Mouse (Mus musculus) lung, postnatal 10 days (tissue): ENCODE measurements around the gene Nt5dc2.

Experiments used
- DNase-seq: peaks from one replicate; pipeline ENCODE4 v3.0.0; 2021

Gene Nt5dc2

DNA sequence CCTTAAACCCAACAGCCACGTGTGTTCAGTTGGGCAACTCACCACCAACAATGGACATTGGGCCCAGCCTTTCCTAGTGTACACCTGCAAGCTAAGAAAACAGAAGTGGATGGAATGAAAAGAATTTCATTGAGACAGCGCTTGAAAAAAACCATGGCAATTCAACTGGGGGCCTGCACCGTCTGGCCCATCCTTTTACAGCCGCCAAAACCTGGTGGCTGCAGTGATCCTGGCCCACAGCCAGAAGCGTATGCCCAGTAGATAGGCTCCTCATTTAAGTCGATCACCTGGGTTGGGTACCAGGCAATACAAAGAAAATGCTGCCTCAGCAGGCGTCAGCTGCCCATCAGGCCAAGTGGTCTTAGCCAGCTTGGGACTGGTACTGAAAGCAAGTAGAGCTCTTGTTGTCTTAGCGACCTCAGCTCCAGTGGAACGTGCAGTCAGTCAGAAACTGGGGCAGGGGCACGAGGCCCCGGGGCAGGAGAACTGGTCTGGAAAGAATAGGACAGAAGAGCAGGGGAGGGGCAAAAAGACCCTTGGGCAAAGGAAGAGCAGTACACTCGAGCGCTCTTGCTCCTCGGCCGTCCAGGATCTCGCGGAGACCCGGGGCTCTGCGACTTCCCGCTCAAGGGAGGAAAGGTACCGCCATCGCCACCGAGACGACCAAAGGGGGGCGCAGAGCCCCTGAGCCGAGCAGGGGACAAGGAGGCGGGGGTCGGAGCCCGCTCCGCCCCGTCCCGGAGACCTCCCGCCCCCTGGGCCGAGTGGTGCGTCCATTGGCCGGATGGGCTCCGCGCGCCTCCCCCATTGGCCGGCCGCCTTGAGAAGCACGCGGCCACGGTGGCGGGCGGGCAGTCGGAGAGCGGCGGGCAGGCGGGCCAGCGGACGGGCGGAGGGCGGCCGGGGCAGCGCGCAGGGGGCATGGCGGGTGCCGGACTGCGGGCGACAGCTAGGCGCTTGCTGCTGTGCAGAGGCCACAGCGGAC lies at the start of gene Nt5dc2:
TSS of gene Nt5dc2 (plus strand) at position 818 of the 985 bp plus-strand sequence.
- peak; percentile 95 for DNase-seq

DNA sequence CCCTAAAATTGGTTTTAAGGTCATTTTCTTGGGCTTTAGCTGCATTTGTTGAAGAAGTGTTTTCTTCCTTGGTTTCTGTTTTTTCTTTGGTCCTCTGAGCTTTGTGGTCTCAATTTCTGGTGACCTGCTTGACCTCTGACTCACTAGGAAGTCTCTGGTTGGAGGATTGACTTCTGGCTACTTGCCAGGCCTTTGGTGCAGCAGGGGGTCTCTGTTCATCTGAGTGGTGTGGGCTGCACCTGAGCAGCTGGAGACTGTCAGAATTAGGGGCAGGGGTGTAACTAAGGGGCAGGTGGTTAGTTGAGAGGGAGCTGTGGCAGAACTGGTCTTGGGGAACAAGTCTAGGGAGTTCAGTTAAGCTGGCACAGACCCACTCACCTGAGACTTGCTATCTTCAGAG lies 49.7 kb upstream of the Nt5dc2 start:
- DNase-seq: no peak

GRCm38 (mm10) chr14:31087433-31087832 lies 43.4 kb upstream of the Nt5dc2 start:
- DNase-seq: peak; percentile 5

DNA sequence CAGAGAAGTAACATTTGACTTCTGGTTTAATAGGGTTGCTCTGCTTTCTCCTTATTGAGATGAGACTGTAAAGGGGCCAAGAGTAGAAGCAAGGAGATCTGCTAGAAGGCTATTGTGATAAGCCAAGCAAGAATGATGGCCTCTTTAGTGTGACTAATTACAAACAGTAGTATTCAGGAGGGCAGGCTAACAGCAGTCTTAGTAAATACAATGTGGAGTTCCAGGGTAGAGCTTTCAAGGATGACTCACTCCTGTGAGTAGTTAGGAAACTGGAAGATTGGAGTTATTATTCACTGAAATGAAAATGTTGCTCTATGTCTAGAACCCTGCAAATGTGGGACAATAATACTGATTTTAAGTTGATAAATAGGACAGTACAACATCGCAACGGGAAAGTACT lies 42.3 kb upstream of the Nt5dc2 start:
- DNase-seq: no peak

GRCm38 (mm10) chr14:31089918-31090317 lies 40.9 kb upstream of the Nt5dc2 start:
- no peak for DNase-seq

GRCm38 (mm10) chr14:31105156-31105555 lies 25.7 kb upstream of the Nt5dc2 start:
- DNase-seq: no peak

GRCm38 (mm10) chr14:31110613-31111012 lies 20.2 kb upstream of the Nt5dc2 start:
- no peak for DNase-seq

DNA sequence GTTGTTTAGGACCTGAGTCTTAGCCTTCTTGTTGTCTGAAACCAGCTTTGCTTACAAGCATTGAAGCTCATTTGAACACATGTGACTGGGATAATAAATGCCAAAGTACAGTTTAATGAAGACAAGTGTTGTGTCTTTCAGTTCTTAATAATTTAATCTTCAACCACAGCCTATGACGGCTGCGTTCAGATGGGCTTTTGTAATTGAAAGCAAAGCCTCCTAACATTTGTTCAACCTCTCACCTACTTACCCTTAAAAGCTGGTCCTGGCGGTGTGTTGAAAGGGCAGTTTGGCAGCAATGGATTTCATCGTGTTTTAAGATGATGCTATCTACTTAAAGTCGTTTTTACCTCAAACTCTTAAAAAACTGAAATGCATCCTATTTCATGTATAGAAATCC lies 18.7 kb upstream of the Nt5dc2 start:
- no peak for DNase-seq

DNA sequence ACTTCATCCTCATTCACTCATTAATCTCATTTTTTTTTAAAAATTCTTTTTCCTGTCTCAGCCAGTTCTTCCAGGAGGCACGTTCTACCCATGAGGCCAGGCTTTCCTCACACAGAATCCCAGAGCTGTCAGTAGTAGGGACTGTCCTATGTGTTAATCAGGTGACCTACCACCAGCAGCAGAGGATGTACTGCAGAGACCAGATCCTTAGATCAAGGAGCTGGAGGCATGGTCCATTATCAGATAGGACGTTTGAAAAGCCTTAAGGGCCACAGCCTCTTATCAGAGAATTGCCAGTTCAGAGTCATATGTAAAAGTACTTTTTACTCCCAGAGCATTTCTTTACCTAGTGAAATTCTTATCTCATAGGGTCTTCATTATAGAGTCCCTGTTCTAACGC lies 16.8 kb upstream of the Nt5dc2 start:
- DNase-seq: no peak

DNA sequence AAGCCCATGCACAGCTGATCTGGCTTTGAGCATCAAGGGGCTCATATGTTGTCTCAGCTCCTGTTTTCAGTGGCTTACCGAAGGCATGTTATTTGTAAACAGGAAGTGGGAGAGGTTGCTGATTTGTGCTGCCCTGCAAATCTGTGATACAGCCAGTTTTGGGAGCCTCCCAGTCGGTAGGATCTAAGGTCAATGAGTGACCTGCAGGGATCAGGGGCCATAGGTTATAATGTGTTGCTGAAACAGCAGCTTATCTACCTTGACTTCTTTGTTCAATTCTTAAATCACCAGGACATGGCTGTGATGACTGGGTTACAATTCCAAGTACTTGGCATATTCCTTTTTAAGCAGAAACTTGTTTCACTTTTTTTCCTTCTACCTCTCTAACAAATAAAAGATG lies 15.3 kb upstream of the Nt5dc2 start:
- DNase-seq: no peak

GRCm38 (mm10) chr14:31125106-31126075 lies 5.5 kb upstream of the Nt5dc2 start:
- DNase-seq: no peak

GRCm38 (mm10) chr14:31126826-31127225 lies 4.0 kb upstream of the Nt5dc2 start:
- DNase-seq: no peak

DNA sequence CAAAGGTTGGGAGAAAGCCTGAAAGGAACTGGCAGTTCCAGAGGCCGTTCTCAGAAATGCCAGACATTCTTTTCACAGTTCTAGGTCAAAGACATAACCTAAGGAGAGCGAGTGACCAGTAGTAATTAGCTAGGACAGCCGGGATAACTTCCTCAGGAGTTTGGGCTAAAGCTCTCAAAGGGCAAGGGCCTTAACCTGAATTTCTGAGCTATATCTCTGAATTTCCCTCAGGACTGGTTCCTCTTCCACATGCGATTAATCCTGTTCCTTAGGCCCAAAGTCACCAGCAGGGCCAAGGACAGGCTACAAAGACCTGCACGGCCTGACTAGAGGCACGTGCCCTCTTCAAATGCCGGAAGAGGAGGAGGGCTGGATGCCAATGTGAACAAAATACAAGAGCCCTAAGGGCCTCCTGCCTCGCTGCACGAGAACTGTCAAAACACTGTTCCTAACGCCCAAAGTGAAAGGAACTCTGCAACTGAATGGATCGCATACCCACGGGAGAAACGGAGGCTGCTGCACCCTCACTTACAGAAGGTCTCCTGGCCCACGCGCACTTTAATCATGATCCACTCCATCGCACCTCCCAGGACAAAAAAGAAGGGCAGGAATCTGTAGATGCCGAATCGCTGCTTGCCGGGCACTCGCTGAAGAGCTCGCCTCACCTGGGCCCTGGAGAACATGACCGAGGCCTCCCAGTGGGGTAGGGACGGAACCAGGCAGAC lies 2.6 kb upstream of the Nt5dc2 start:
- DNase-seq: peak; percentile 81

DNA sequence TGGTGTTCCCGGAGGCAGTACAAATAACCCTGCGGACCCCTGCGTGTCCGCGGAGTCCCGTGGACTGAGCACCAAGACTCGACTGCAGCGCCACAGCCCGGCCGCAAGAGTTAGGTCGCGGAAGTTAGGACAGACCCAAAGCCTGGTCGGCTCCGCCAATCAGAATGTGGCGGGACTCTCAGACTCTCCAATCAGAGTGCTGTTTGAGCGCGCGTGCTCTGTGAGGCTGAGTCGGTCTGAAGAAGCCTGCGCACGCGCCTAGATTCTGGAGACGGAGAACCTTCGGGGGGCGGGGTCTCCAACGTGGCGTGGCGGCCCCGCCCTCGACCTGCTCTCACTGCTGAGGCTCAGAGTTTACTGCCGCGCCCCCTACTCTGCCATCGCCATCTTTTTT lies 2.0 kb upstream of the Nt5dc2 start, which contains the start of gene Smim4:
TSS of gene Smim4 (minus strand) at position 131 of the 394 bp plus-strand sequence.
- peak; percentile 99 for DNase-seq

GRCm38 (mm10) chr14:31129326-31130235 lies 1.3 kb upstream of the Nt5dc2 start:
- no peak for DNase-seq

- DNase-seq: peak; percentile 37
Observed at GRCm38 (mm10) chr14:31131272-31131821, 494 bp downstream of the Nt5dc2 start.

DNA sequence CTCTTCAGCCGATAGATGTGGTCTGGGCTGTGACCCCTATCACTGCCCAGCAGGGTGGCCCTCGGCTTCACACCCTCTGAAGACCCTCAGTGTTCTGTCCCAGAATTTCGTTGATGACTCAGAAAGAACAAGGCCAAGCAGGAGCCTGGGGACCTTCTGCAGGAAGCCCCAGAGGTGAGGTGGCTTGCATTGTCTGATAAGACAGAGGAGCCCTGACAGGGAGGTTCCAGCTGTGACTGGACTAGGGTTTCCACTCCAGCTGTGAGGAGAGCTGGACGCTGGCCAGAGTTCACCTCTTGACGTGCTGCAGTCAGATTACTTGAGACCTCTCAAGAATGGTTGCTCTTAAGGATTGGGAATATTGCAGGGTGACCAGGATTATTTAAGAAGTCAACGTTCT lies 1.2 kb downstream of the Nt5dc2 start:
- peak; percentile 71 for DNase-seq

DNA sequence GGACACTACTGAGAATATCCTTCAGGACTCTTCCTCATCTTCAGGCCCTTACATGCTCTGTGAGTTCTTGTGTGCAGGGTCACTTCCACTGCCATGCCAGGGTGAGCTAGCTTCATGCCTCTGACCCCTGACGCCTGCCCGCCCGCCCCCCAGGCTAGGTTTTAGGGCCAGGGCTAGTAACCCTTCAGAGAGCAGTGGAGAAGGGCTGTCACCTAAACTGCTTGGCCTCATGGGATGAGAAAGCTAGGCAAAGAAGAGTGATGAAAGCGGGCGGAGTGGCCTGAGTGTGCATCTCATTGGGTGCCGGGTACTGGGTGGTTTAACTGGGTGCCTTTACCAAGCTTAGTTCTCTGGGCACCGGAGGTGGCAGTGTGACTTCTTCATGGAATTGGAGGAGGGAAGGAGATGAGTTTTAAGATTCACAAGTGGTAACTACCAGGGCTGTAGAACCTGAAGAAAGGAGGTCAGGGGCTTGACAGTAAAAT lies 1.7 kb downstream of the Nt5dc2 start:
- DNase-seq: no peak

GRCm38 (mm10) chr14:31133023-31133665 lies 2.3 kb downstream of the Nt5dc2 start:
- DNase-seq: peak; percentile 76
